Mouse (Mus musculus) intestine, postnatal 0 days (tissue): ENCODE results near the gene Tchp. TPM values are rescaled to one million over a fixed set of nuclear protein-coding genes. Genes with fewer than 3 reads are reported as not detected.
A peak's percentile ranks its signal among the peaks of the same experiment; 100 is the strongest.

ENCODE experiments used
- ATAC-seq: fragments of 200-750 bp; cut with Nextera tagmentation; 2 replicates; pipeline ENCODE4 v1.8.0; 2017; ENCODE audit warnings: mild to moderate bottlenecking, moderate TSS enrichment, moderate library complexity
- H3K27ac ChIP-seq: fragments of 300-500 bp; sonication (generic); 2 replicates; pipeline ENCODE4 v1.5.1; 2014; ENCODE audit warnings: mild to moderate bottlenecking, low read depth, low read length, moderate library complexity
- H3K27me3 ChIP-seq: fragments of 300-500 bp; sonication (generic); replicated peaks from 2 replicates; pipeline ENCODE4 v1.6.1; 2014; ENCODE audit warnings: low read length, mixed read lengths; ENCODE audit not compliant: control insufficient read depth, insufficient read depth
- H3K36me3 ChIP-seq: fragments of 300-500 bp; sonication (generic); 2 replicates; pipeline ENCODE4 v1.6.1; 2014; ENCODE audit warnings: mild to moderate bottlenecking, moderate library complexity; ENCODE audit not compliant: control insufficient read depth, insufficient read depth
- H3K4me1 ChIP-seq: fragments of 300-500 bp; sonication (generic); replicated peaks from 2 replicates; pipeline ENCODE4 v1.6.1; 2014; ENCODE audit warnings: antibody characterized with exemption, low read length, mixed read lengths; ENCODE audit not compliant: control insufficient read depth, insufficient read depth
- H3K4me2 ChIP-seq: fragments of 300-500 bp; sonication (generic); replicated peaks from 2 replicates; pipeline ENCODE4 v1.6.1; 2014; ENCODE audit warnings: low read depth, mild to moderate bottlenecking, moderate library complexity
- H3K4me3 ChIP-seq: fragments of 300-500 bp; sonication (generic); 2 replicates; pipeline ENCODE4 v1.5.1; 2014; ENCODE audit warnings: low read depth, low read length
- H3K9ac ChIP-seq: fragments of 300-500 bp; sonication (generic); 2 replicates; pipeline ENCODE4 v1.6.1; 2014; ENCODE audit warnings: mild to moderate bottlenecking, low read depth, low read length
- H3K9me3 ChIP-seq: fragments of 300-500 bp; sonication (generic); 2 replicates; pipeline ENCODE4 v1.6.1; 2016; ENCODE audit warnings: mixed run types; ENCODE audit not compliant: control insufficient read depth
- CTCF ChIP-seq: sonication (generic); IDR thresholded peaks from 2 replicates; pipeline ENCODE4 v1.5.1; 2016; ENCODE audit warnings: low read depth, mild to moderate bottlenecking, control low read depth, antibody characterized with exemption, moderate library complexity
- WGBS: fragments of 180-500 bp; shearing (Covaris S2); extraction: QIAGEN DNeasy Blood & Tissue Kit; methylation state at CpG from one replicate; pipeline ENCODE4 v1.1.7; 2014; 5-methylcytosine and 5-hydroxymethylcytosine counted together
- polyA plus RNA-seq: library from polyadenylated mRNA; unstranded; fragments of >200 nt; fragmentation: Nextera tagmentation; extraction: Ambion mirVana; gene quantifications from 2 replicates; pipeline ENCODE4 v1.2.1, GENCODE M21; 2015

Gene Tchp
- polyA plus RNA-seq, 1 experiment from 2014 or later = 4.2 TPM

DNA sequence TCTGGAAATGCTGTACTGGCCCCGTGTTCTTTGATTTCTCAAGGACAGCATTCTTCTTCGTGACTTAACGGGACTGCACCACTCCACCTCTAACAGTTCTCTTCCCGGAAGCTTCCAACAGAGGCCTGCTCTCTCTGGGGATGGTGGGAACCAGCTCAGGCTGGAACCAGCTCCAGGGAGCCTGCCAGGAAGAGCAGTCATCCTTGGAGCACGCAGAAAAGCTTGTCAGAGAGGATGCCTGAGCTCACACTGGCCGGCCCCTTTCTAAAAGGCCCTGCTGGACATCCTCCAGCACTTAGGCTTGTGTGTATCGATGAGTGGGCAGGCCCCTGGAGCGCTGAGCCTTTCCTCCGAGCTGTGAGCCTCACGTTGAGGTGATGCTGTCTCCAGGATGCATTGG lies 20.6 kb downstream of the Tchp start:
- ATAC-seq = no peak
- WGBS = 88% methylated on average over 10 of the region's 10 CpGs
- no peaks in the 10 kb centered on the region for H3K27me3 ChIP-seq
- H3K9ac ChIP-seq = no peak overlapping the region
- H3K4me2 ChIP-seq = no peak overlapping the region
- no peaks in the 10 kb centered on the region for H3K4me1 ChIP-seq
- H3K4me3 ChIP-seq = no peak overlapping the region
- H3K36me3 ChIP-seq = peaks cover 62% of the 10 kb centered on the region
- no peak for TF ChIP-seq CTCF
- H3K9me3 ChIP-seq = no peaks in the 10 kb centered on the region
- no peak overlapping the region for H3K27ac ChIP-seq

GRCm38 (mm10) chr5:114730129-114730528 lies 22.6 kb downstream of the Tchp start:
- no peak for ATAC-seq
- Histone ChIP-seq H3K9ac (no peak overlapping the region), H3K4me1 (no peaks in the 10 kb centered on the region), H3K4me2 (no peak overlapping the region), H3K9me3 (no peaks in the 10 kb centered on the region), H3K27ac (no peak overlapping the region), H3K36me3 (peaks cover 80% of the 10 kb centered on the region), H3K4me3 (no peak overlapping the region), H3K27me3 (no peaks in the 10 kb centered on the region)
- WGBS = 76% methylated on average over 10 of the region's 10 CpGs
- no peak for TF ChIP-seq CTCF

- peaks cover 88% of the 10 kb centered on the region for H3K36me3 ChIP-seq
- WGBS = 73% methylated on average over 6 of the region's 6 CpGs
Observed at GRCm38 (mm10) chr5:114731498-114731897, 23.9 kb downstream of the Tchp start.

DNA sequence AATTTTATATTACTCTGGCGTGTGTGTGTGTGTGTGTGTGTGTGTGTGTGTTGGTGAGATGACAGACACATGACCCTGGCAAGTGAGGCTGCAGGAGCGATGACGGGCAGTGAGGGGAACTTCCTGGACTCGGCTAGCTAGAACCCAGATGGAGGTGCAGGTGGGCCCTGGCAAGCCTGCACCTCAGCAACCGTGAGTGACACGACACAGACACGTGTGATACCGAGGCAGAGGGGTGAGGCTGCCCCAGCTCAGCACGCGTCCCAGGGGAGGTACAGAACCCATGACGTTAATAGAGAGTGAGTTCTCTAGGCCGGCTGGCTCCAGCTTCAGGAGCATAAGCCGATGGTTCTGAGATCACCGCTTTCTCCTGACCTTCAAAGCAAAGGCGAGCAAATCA lies 24.4 kb downstream of the Tchp start:
- H3K9ac ChIP-seq = no peak overlapping the region
- peaks cover 92% of the 10 kb centered on the region for H3K36me3 ChIP-seq
- H3K27me3 ChIP-seq = no peaks in the 10 kb centered on the region
- no peaks in the 10 kb centered on the region for H3K9me3 ChIP-seq
- H3K4me3 ChIP-seq = no peak overlapping the region
- no peak overlapping the region for H3K27ac ChIP-seq
- no peak for ATAC-seq
- TF ChIP-seq CTCF = no peak
- no peaks in the 10 kb centered on the region for H3K4me1 ChIP-seq
- no peak overlapping the region for H3K4me2 ChIP-seq
- WGBS = 92% methylated on average over 15 of the region's 15 CpGs

More at GRCm38 (mm10) chr5:114731498-114731897, 23.9 kb downstream of the Tchp start:
- no peak overlapping the region for H3K27ac ChIP-seq
- peak; percentile 49 for TF ChIP-seq CTCF
- no peaks in the 10 kb centered on the region for H3K9me3 ChIP-seq
- ATAC-seq = no peak
- H3K9ac ChIP-seq = no peak overlapping the region
- H3K4me1 ChIP-seq = no peaks in the 10 kb centered on the region
- H3K4me3 ChIP-seq = no peak overlapping the region
- H3K27me3 ChIP-seq = no peaks in the 10 kb centered on the region
- H3K4me2 ChIP-seq = no peak overlapping the region

- Histone ChIP-seq H3K9ac (no peak overlapping the region), H3K4me1 (no peaks in the 10 kb centered on the region), H3K27ac (no peak overlapping the region), H3K4me3 (no peak overlapping the region), H3K36me3 (peaks cover 94% of the 10 kb centered on the region), H3K27me3 (no peaks in the 10 kb centered on the region), H3K4me2 (no peak overlapping the region), H3K9me3 (no peaks in the 10 kb centered on the region)
- TF ChIP-seq CTCF = no peak
- 91% methylated on average over 15 of the region's 15 CpGs for WGBS
- no peak for ATAC-seq
Observed at GRCm38 (mm10) chr5:114733606-114734005, 26.0 kb downstream of the Tchp start.

DNA sequence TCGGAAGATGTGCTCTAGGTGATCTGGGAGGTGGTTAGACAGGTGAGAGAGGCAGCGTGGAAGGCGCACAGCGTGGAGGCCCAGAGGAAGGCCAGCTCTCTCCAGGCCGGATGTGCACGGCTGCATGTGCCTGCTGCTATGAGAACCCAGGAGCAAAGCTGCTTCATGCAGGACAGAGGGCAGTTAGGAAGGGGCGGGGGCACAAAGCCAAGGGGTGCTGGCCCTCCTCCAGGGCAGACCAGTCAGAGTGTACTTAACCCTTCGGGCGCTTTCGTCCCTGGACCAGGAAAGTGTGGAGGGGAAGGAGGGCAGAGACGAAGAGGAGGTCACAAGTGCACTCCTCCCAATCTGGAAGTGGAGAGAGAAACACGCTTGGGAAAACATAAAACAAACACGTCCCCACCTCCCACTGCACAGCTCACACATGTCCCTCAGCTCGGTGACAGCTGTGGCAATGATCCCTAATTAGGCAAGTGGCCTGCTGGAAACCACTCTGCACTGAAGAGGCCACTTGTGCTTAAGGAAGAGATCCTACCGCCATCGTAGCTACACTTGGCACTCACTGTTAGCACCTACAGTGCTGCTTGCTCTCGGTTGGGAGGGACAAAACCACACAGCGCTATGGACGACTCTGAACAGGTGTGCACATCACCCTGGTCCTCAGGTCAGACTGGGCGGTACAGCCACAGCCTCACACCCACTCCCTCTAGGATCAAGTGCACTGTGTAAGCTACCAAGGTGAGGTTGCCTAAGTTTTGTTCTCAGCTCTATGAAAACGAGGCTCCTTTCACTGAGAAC lies 29.7 kb downstream of the Tchp start:
- TF ChIP-seq CTCF = no peak
- Histone ChIP-seq H3K4me1 (no peaks in the 10 kb centered on the region), H3K4me2 (no peak overlapping the region), H3K9me3 (no peaks in the 10 kb centered on the region), H3K9ac (no peak overlapping the region), H3K36me3 (peaks cover 85% of the 10 kb centered on the region), H3K27ac (no peak overlapping the region), H3K27me3 (no peaks in the 10 kb centered on the region), H3K4me3 (no peak overlapping the region)
- WGBS = 88% methylated on average over 21 of the region's 21 CpGs
- no peak for ATAC-seq
